Mouse (Mus musculus) forebrain, postnatal 0 days (tissue): Measurements from ENCODE around the gene Syt1. TPM values are rescaled to one million over a fixed set of nuclear protein-coding genes. Genes with fewer than 3 reads are reported as not detected.

Experiments used
- ATAC-seq: fragments of 200-750 bp; cut with Nextera tagmentation; 2 replicates; pipeline ENCODE4 v1.8.0; 2017; ENCODE audit warnings: mild to moderate bottlenecking, moderate library complexity
- DNase-seq: peaks from one replicate; pipeline ENCODE4 v3.0.0-alpha.2; 2015
- H3K27ac ChIP-seq: fragments of 300-500 bp; sonication (generic); 2 replicates; pipeline ENCODE4 v1.5.1; 2014; ENCODE audit warnings: low read depth, mild to moderate bottlenecking, antibody characterized with exemption, low read length, moderate library complexity, mixed read lengths
- H3K27me3 ChIP-seq: fragments of 300-500 bp; sonication (generic); 2 replicates; pipeline ENCODE4 v1.6.1; 2014; ENCODE audit warnings: mild to moderate bottlenecking, low read length, mixed read lengths; ENCODE audit not compliant: insufficient read depth
- H3K36me3 ChIP-seq: fragments of 300-500 bp; sonication (generic); 2 replicates; pipeline ENCODE4 v1.6.1; 2014; ENCODE audit warnings: mild to moderate bottlenecking, moderate library complexity; ENCODE audit not compliant: insufficient read depth
- H3K4me1 ChIP-seq: fragments of 300-500 bp; sonication (generic); 2 replicates; pipeline ENCODE4 v1.6.1; 2014; ENCODE audit warnings: antibody characterized with exemption; ENCODE audit not compliant: insufficient read depth
- H3K4me2 ChIP-seq: fragments of 300-500 bp; sonication (generic); 2 replicates; pipeline ENCODE4 v1.6.1; 2014; ENCODE audit warnings: low read depth, mild to moderate bottlenecking, moderate library complexity
- H3K4me3 ChIP-seq: fragments of 300-500 bp; sonication (generic); 2 replicates; pipeline ENCODE4 v1.5.1; 2014; ENCODE audit warnings: low read depth, low read length, mixed read lengths
- H3K9ac ChIP-seq: fragments of 300-500 bp; sonication (generic); 2 replicates; pipeline ENCODE4 v1.6.1; 2014; ENCODE audit warnings: mild to moderate bottlenecking
- H3K9me3 ChIP-seq: fragments of 300-500 bp; sonication (generic); 2 replicates; pipeline ENCODE4 v1.6.1; 2016; ENCODE audit warnings: low read length
- CTCF ChIP-seq: sonication (generic); IDR thresholded peaks from 2 replicates; pipeline ENCODE4 v1.5.1; 2016; ENCODE audit warnings: antibody characterized with exemption, control low read depth, low read depth
- WGBS: fragments of 180-500 bp; shearing (Covaris S2); extraction: QIAGEN DNeasy Blood & Tissue Kit; methylation state at CpG from one replicate; pipeline ENCODE4 v1.1.7; 2014; 5-methylcytosine and 5-hydroxymethylcytosine counted together
- polyA plus RNA-seq: library from polyadenylated mRNA; unstranded; fragments of >200 nt; fragmentation: Nextera tagmentation; extraction: Ambion mirVana; gene quantifications from 2 replicates; pipeline ENCODE4 v1.2.1, GENCODE M21; 2015
- total RNA-seq: library from RNA; depleted of rRNA; stranded (reverse); fragments of >200 nt; gene quantifications from 2 replicates; pipeline ENCODE4 v1.2.3, GENCODE M21; 2014

The Syt1 gene
- total and polyA plus RNA-seq, 2 experiments from 2014 or later: 133 to 147 TPM

DNA sequence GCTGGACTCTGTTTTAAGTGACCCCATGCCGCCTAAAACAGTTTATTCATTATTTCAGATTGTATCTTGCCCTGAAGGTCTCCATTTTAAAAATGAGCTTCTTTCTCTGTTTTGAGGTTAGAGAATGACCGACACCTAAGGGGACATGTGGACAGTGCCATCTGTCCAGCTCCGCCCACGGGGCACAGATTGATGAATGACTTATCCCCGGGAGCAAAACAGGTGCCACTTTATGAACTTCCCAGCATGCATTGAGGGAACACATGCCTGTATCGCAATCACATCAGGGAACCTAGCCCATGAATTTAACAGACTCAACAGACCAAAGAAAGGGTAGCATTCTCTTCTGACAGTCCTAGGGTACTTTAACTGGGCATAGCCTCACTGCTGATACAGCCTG, 188.5 kb downstream of the Syt1 start:
- no peak overlapping the region for H3K9ac ChIP-seq
- H3K27me3 ChIP-seq: no peaks in the 10 kb centered on the region
- DNase-seq (no peak), ATAC-seq (no peak)
- no peaks in the 10 kb centered on the region for H3K36me3 ChIP-seq
- H3K4me1 ChIP-seq: no peaks in the 10 kb centered on the region
- no peak overlapping the region for H3K4me3 ChIP-seq
- H3K27ac ChIP-seq: no peak overlapping the region
- H3K4me2 ChIP-seq: no peak overlapping the region
- no peak for TF ChIP-seq CTCF
- 94% methylated on average over 6 of the region's 6 CpGs for WGBS
- no peaks in the 10 kb centered on the region for H3K9me3 ChIP-seq

DNA sequence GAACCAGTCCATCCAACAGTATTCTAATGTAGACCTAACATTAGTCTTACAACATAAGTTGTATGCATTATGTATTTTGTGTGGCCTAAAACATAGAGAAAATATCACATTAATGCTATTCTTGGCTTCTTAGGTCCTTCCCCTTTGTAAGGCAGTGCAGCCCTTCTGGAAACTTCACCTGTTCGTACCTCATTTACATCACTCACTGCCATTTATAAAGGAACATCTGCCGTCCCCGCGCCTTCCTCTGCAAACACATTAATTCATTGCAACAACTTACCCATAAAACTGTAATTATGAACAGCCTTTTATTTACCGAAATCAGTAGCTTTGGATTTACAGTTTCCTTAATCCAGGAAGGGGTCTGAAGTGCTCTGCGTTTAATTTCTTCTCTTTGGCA, 195.4 kb downstream of the Syt1 start:
- 38% methylated on average over 6 of the region's 6 CpGs for WGBS
- no peaks in the 10 kb centered on the region for H3K27me3 ChIP-seq
- H3K4me1 ChIP-seq: no peaks in the 10 kb centered on the region
- ATAC-seq (no peak), DNase-seq (no peak)
- no peak overlapping the region for H3K4me2 ChIP-seq
- H3K9me3 ChIP-seq: no peaks in the 10 kb centered on the region
- H3K4me3 ChIP-seq: no peak overlapping the region
- no peaks in the 10 kb centered on the region for H3K36me3 ChIP-seq
- no peak for TF ChIP-seq CTCF
- no peak overlapping the region for H3K27ac ChIP-seq
- H3K9ac ChIP-seq: no peak overlapping the region

DNA sequence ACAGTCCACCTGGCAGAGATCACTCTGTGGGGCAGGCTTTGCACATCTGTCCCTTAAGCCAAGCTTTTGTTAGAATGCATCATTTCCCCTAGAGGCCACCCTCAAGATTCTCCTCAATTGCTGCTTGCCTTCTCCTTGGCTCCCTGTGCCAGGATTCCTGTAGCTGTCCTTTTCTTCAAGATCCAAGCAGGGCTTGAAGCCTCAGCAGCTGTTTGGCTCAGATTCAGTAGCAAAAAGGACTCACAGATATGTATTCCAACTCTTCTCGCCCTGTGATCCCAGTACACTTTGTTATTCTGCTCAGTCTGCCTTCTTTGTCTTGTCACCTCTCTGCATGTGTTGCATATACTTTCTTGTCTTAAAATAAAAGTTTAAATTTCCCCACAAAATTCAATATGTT, 206.4 kb downstream of the Syt1 start:
- no peak overlapping the region for H3K9ac ChIP-seq
- no peaks in the 10 kb centered on the region for H3K36me3 ChIP-seq
- WGBS: 64% methylated on average over 1 of the region's 1 CpGs
- no peaks in the 10 kb centered on the region for H3K27me3 ChIP-seq
- H3K27ac ChIP-seq: no peak overlapping the region
- H3K4me2 ChIP-seq: no peak overlapping the region
- no peak overlapping the region for H3K4me3 ChIP-seq
- ATAC-seq (no peak), DNase-seq (no peak)
- peaks cover 8% of the 10 kb centered on the region for H3K4me1 ChIP-seq
- TF ChIP-seq CTCF: no peak
- no peaks in the 10 kb centered on the region for H3K9me3 ChIP-seq

DNA sequence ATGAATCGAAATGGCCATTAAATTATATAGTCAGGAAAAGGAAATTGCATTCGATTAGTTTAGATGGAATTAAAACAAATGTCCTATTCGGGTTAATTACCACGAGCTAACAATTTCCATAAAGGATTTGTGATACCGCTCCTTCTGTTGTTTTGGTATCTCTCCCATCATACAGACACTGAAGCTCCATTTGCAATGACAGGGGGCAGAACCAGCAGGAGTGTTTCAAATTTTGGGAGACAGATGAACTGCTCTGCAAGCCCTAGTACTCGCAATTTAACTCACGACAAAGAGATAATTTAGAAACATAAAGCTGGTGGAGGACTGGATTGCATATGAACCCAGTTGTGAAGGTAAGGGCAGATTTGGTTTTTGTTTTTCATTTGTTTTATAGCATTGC, 210.0 kb downstream of the Syt1 start:
- TF ChIP-seq CTCF: no peak

DNA sequence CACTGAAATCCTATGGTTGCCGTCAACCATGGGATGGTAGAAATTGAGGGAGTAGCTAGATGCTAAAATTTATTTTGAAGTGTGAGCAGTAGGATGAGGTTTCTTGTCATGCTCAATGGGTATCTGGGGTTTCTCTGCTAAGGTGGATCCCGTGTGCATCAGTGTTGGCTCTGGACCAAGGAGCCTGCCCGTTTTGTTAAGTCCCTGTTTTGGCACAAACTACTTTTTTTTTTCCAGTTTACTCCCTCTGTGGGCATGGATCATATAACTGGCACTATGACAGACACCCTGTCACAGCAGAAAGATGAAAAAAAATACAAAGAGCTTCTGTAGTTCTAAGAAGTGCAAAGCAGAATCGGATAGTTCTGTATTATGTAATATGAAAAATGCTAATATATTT, 212.0 kb downstream of the Syt1 start:
- Histone ChIP-seq H3K9ac (no peak overlapping the region), H3K4me2 (no peak overlapping the region), H3K27ac (no peak overlapping the region), H3K27me3 (no peaks in the 10 kb centered on the region), H3K4me1 (peaks cover 8% of the 10 kb centered on the region), H3K4me3 (no peak overlapping the region), H3K9me3 (no peaks in the 10 kb centered on the region), H3K36me3 (no peaks in the 10 kb centered on the region)
- no peak for TF ChIP-seq CTCF
- no peak for DNase-seq
- WGBS: 47% methylated on average over 4 of the region's 4 CpGs
- no peak for ATAC-seq

More for the DNA sequence above, 210.0 kb downstream of the Syt1 start:
- peaks cover 8% of the 10 kb centered on the region for H3K4me1 ChIP-seq
- no peaks in the 10 kb centered on the region for H3K27me3 ChIP-seq
- WGBS: 60% methylated on average over 7 of the region's 7 CpGs
- no peak overlapping the region for H3K9ac ChIP-seq
- no peak overlapping the region for H3K27ac ChIP-seq
- DNase-seq: no peak
- no peaks in the 10 kb centered on the region for H3K36me3 ChIP-seq
- ATAC-seq: peak; percentile 61
- H3K4me3 ChIP-seq: no peak overlapping the region
- H3K9me3 ChIP-seq: no peaks in the 10 kb centered on the region
- no peak overlapping the region for H3K4me2 ChIP-seq

DNA sequence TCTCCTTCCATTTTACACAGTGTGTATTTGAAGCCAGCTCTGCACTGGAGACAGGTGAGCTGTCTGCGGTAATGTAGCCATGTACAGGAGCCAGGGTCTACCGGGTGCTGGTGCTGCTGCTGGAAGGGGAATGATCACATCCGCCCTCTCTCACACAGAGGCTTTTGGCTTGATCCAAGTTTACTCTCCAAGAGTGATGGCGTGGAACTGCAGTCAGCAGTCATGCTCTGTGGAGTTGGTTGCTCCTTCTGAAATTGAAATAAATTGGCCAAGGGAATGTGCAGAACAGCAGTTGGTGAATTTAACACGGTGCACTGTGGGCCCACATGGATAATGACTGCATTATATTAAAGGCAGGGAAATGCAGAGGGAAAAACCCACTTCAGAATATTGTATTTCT, 228.0 kb downstream of the Syt1 start:
- Histone ChIP-seq H3K4me1 (no peaks in the 10 kb centered on the region), H3K27ac (no peak overlapping the region), H3K4me3 (no peak overlapping the region), H3K4me2 (no peak overlapping the region), H3K9ac (no peak overlapping the region), H3K27me3 (no peaks in the 10 kb centered on the region), H3K9me3 (no peaks in the 10 kb centered on the region), H3K36me3 (no peaks in the 10 kb centered on the region)
- WGBS: 60% methylated on average over 5 of the region's 5 CpGs
- peak; percentile 67; the same call in 1 of the 2 replicates for ATAC-seq
- TF ChIP-seq CTCF: no peak
- no peak for DNase-seq

DNA sequence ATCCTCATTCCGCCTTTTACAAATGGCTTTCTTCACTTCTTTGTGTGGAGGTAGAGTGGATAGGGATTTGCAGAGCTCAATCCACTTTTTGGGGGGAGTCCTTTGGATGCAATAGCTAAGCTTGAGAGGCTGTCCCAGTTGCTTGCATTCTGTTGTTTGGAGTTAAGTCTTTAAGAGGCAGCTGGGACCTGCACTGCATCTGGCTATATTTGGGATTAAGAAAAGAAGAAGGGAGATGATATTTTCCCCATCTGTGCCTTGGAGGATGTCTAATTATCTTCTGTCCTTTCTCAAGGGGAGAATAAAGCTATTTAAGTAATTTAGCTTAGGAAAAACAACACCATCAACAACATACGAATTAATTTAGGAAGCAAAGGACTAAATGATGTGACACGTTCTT, 230.2 kb downstream of the Syt1 start:
- no peak for TF ChIP-seq CTCF
- Histone ChIP-seq H3K36me3 (no peaks in the 10 kb centered on the region), H3K4me1 (no peaks in the 10 kb centered on the region), H3K9ac (no peak overlapping the region), H3K27ac (no peak overlapping the region), H3K4me2 (no peak overlapping the region), H3K4me3 (no peak overlapping the region), H3K9me3 (no peaks in the 10 kb centered on the region), H3K27me3 (no peaks in the 10 kb centered on the region)
- no peak for ATAC-seq
- DNase-seq: no peak
- whole genome bisulfite sequencing: 74% methylated on average over 3 of the region's 3 CpGs

DNA sequence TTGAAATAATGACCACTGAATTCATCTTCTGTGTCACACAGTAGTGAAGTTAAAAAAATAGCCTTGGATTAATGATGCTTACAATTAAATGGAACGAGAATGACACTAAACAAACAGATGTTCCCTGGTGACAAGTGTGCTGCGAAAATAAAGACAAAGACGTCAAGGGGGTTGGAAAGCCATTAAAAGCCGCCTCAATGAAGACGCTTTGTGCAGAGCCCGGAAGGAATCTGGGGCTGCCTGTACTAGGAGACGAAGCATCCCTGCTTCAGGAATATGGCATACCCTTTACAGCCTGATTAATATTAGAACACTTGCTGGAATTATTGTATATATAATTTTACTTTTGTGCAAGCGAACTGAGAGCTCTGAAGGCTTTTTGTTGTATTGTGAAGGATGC, 234.0 kb downstream of the Syt1 start:
- no peak for TF ChIP-seq CTCF
- Histone ChIP-seq H3K4me2 (no peak overlapping the region), H3K27ac (no peak overlapping the region), H3K36me3 (no peaks in the 10 kb centered on the region), H3K4me3 (no peak overlapping the region), H3K4me1 (no peaks in the 10 kb centered on the region), H3K9ac (no peak overlapping the region), H3K9me3 (no peaks in the 10 kb centered on the region), H3K27me3 (no peaks in the 10 kb centered on the region)
- ATAC-seq (no peak), DNase-seq (no peak)
- 22% methylated on average over 8 of the region's 8 CpGs for WGBS
